Mouse (Mus musculus): ENCODE measurements around the gene Slc22a6.

DNA sequence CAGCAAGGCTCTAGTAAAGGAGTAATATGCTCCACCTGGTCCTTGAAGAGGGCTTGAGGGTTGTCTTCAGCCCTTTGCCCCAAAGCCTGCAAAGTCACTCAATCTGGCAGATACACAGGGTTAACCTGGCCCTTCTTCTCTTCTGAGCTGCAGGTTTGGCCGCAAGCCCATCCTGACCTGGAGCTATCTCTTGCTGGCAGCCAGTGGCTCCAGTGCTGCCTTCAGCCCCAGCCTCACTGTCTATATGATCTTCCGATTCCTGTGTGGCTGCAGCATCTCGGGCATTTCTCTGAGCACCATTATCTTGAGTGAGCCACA, 12.6 kb upstream of the Slc22a6 start:
- no peak for TF ChIP-seq GATA1 (IDR thresholded peaks at IDR 0.05; ENCODE audit: borderline replicate concordance, low read length)
- TF ChIP-seq FLI1 (IDR thresholded peaks at IDR 0.05; ENCODE audit: low read length): no peak
